Mouse (Mus musculus) liver, embryonic 12.5 days (tissue): Measurements from ENCODE around the gene 4933407L21Rik. TPM values are rescaled to one million over a fixed set of nuclear protein-coding genes. Genes with fewer than 3 reads are reported as not detected.

Source experiments
- ATAC-seq: fragments of 200-750 bp; cut with Nextera tagmentation; 2 replicates; pipeline ENCODE4 v1.8.0; 2017; ENCODE audit warnings: moderate number of reproducible peaks, mild to moderate bottlenecking, moderate library complexity
- H3K27ac ChIP-seq: fragments of 300-500 bp; sonication (generic); 2 replicates; pipeline ENCODE4 v1.5.1; 2016; ENCODE audit warnings: mild to moderate bottlenecking
- H3K27me3 ChIP-seq: fragments of 300-500 bp; sonication (generic); replicated peaks from 2 replicates; pipeline ENCODE4 v1.6.1; 2016; ENCODE audit warnings: mild to moderate bottlenecking, moderate library complexity
- H3K36me3 ChIP-seq: fragments of 300-500 bp; sonication (generic); 2 replicates; pipeline ENCODE4 v1.6.1; 2016; ENCODE audit warnings: mild to moderate bottlenecking, moderate library complexity
- H3K4me1 ChIP-seq: fragments of 300-500 bp; sonication (generic); 2 replicates; pipeline ENCODE4 v1.6.1; 2016
- H3K4me2 ChIP-seq: fragments of 300-500 bp; sonication (generic); 2 replicates; pipeline ENCODE4 v1.6.1; 2016; ENCODE audit warnings: mild to moderate bottlenecking, moderate library complexity
- H3K4me3 ChIP-seq: fragments of 300-500 bp; sonication (generic); 2 replicates; pipeline ENCODE4 v1.5.1; 2016; ENCODE audit warnings: mild to moderate bottlenecking, moderate library complexity
- H3K9ac ChIP-seq: fragments of 300-500 bp; sonication (generic); 2 replicates; pipeline ENCODE4 v1.6.1; 2016; ENCODE audit warnings: mild to moderate bottlenecking, moderate library complexity
- H3K9me3 ChIP-seq: fragments of 300-500 bp; sonication (generic); replicated peaks from 2 replicates; pipeline ENCODE4 v1.6.1; 2016; ENCODE audit warnings: mild to moderate bottlenecking, moderate library complexity
- WGBS: fragments of 180-500 bp; shearing (Covaris S2); methylation state at CpG from one replicate; pipeline ENCODE4 v1.1.7; 2016; ENCODE audit not compliant: insufficient replicate concordance; 5-methylcytosine and 5-hydroxymethylcytosine counted together
- polyA plus RNA-seq: library from polyadenylated mRNA; unstranded; fragments of >200 nt; fragmentation: Nextera tagmentation; extraction: Ambion mirVana; gene quantifications from 2 replicates; pipeline ENCODE4 v1.2.1, GENCODE M21; 2016

The 4933407L21Rik gene
- not detected in 2 replicates for polyA plus RNA-seq

- WGBS, result 56% methylated on average over 4 of the region's 4 CpGs
- Histone ChIP-seq H3K4me1 (no peaks in the 10 kb centered on the region), H3K9me3 (no peaks in the 10 kb centered on the region), H3K27me3 (no peaks in the 10 kb centered on the region), H3K27ac (no peak within 1 kb of the TSS), H3K36me3 (no peaks in the 10 kb centered on the region), H3K4me3 (no peak within 1 kb of the TSS), H3K4me2 (no peak within 1 kb of the TSS), H3K9ac (no peak within 1 kb of the TSS)
- no peak for ATAC-seq
These were observed at the start of gene 4933407L21Rik for GRCm38 (mm10) chr1:85928057-85928687. 4933407L21Rik (plus strand) TSS chr1:85928483.

- no peak overlapping the region for H3K4me3 ChIP-seq
- H3K9ac ChIP-seq, result no peak overlapping the region
- no peak overlapping the region for H3K4me2 ChIP-seq
- peaks cover 22% of the 10 kb centered on the region for H3K9me3 ChIP-seq
- no peak overlapping the region for H3K27ac ChIP-seq
- 82% methylated on average over 12 of the region's 12 CpGs for WGBS
- no peaks in the 10 kb centered on the region for H3K4me1 ChIP-seq
- no peak for ATAC-seq
- H3K27me3 ChIP-seq, result no peaks in the 10 kb centered on the region
- H3K36me3 ChIP-seq, result no peaks in the 10 kb centered on the region
These were observed 46.3 kb upstream of the 4933407L21Rik start for GRCm38 (mm10) chr1:85882003-85882402.

- Histone ChIP-seq H3K9ac (no peak overlapping the region), H3K27ac (no peak overlapping the region), H3K9me3 (peaks cover 3% of the 10 kb centered on the region; the same call in 1 of the 2 replicates), H3K27me3 (no peaks in the 10 kb centered on the region), H3K4me3 (no peak overlapping the region), H3K4me2 (no peak overlapping the region), H3K36me3 (no peaks in the 10 kb centered on the region), H3K4me1 (no peaks in the 10 kb centered on the region)
- WGBS, result 71% methylated on average over 7 of the region's 7 CpGs
- no peak for ATAC-seq
These were observed 41.1 kb upstream of the 4933407L21Rik start for GRCm38 (mm10) chr1:85887221-85887620.

- H3K9ac ChIP-seq, result peak within 1 kb of the TSS; percentile 76
- peak within 1 kb of the TSS; percentile 96 for H3K4me2 ChIP-seq
- no peaks in the 10 kb centered on the region for H3K27me3 ChIP-seq
- H3K36me3 ChIP-seq, result no peaks in the 10 kb centered on the region
- peaks cover 43% of the 10 kb centered on the region for H3K4me1 ChIP-seq
- H3K9me3 ChIP-seq, result no peaks in the 10 kb centered on the region
- H3K4me3 ChIP-seq, result peak within 1 kb of the TSS; percentile 78
- H3K27ac ChIP-seq, result peak within 1 kb of the TSS; percentile 26; the same call in 1 of the 2 replicates
- peak; percentile 69 for ATAC-seq
- 4% methylated on average over 35 of the region's 35 CpGs for WGBS
These were observed 34.0 kb upstream of the 4933407L21Rik start, which contains the start of gene Itm2c for GRCm38 (mm10) chr1:85894231-85894747. Itm2c (plus strand) TSS chr1:85894281.

- no peaks in the 10 kb centered on the region for H3K27me3 ChIP-seq
- H3K4me2 ChIP-seq, result peak overlapping the region; percentile 96
- peak overlapping the region; percentile 26; the same call in 1 of the 2 replicates for H3K27ac ChIP-seq
- peak; percentile 22 for ATAC-seq
- H3K4me1 ChIP-seq, result peaks cover 47% of the 10 kb centered on the region
- peak overlapping the region; percentile 76 for H3K9ac ChIP-seq
- H3K9me3 ChIP-seq, result no peaks in the 10 kb centered on the region
- 1% methylated on average over 29 of the region's 30 CpGs for WGBS
- H3K36me3 ChIP-seq, result no peaks in the 10 kb centered on the region
- peak overlapping the region; percentile 78 for H3K4me3 ChIP-seq
These were observed 33.4 kb upstream of the 4933407L21Rik start for GRCm38 (mm10) chr1:85894748-85895360.

GRCm38 (mm10) chr1:85895391-85895837, 32.9 kb upstream of the 4933407L21Rik start:
- Histone ChIP-seq H3K27me3 (no peaks in the 10 kb centered on the region), H3K4me1 (peaks cover 53% of the 10 kb centered on the region), H3K4me2 (peak overlapping the region; percentile 96), H3K4me3 (peak overlapping the region; percentile 78), H3K9me3 (no peaks in the 10 kb centered on the region), H3K9ac (peak overlapping the region; percentile 76), H3K36me3 (no peaks in the 10 kb centered on the region), H3K27ac (peak overlapping the region; percentile 26; the same call in 1 of the 2 replicates)
- WGBS, result 7% methylated on average over 15 of the region's 15 CpGs
- peak; percentile 60 for ATAC-seq

GRCm38 (mm10) chr1:85896110-85896509, 32.2 kb upstream of the 4933407L21Rik start:
- Histone ChIP-seq H3K4me1 (peaks cover 60% of the 10 kb centered on the region), H3K27me3 (no peaks in the 10 kb centered on the region), H3K4me3 (peak overlapping the region; percentile 78; the same call in 1 of the 2 replicates), H3K9ac (no peak overlapping the region), H3K9me3 (no peaks in the 10 kb centered on the region), H3K36me3 (no peaks in the 10 kb centered on the region), H3K4me2 (peak overlapping the region; percentile 96), H3K27ac (no peak overlapping the region)
- ATAC-seq, result no peak
- WGBS, result 66% methylated on average over 5 of the region's 5 CpGs

GRCm38 (mm10) chr1:85896781-85897700, 31.2 kb upstream of the 4933407L21Rik start:
- Histone ChIP-seq H3K4me2 (peak overlapping the region; percentile 96), H3K4me1 (peaks cover 69% of the 10 kb centered on the region), H3K9me3 (no peaks in the 10 kb centered on the region), H3K27me3 (no peaks in the 10 kb centered on the region), H3K36me3 (no peaks in the 10 kb centered on the region), H3K27ac (0 out of 2 replicates have a peak overlapping the region, but pooled peaks have one; percentile 10), H3K4me3 (no peak overlapping the region), H3K9ac (no peak overlapping the region)
- no peak for ATAC-seq
- 24% methylated on average over 12 of the region's 12 CpGs for WGBS

- H3K27me3 ChIP-seq, result no peaks in the 10 kb centered on the region
- H3K27ac ChIP-seq, result 0 out of 2 replicates have a peak overlapping the region, but pooled peaks have one; percentile 10
- H3K9me3 ChIP-seq, result no peaks in the 10 kb centered on the region
- no peak overlapping the region for H3K9ac ChIP-seq
- H3K4me3 ChIP-seq, result no peak overlapping the region
- 50% methylated on average over 8 of the region's 8 CpGs for WGBS
- peaks cover under 1% of the 10 kb centered on the region; the same call in 1 of the 2 replicates for H3K36me3 ChIP-seq
- H3K4me1 ChIP-seq, result peaks cover 73% of the 10 kb centered on the region
- no peak for ATAC-seq
- no peak overlapping the region for H3K4me2 ChIP-seq
These were observed 30.2 kb upstream of the 4933407L21Rik start for GRCm38 (mm10) chr1:85897901-85898760.

- H3K4me3 ChIP-seq, result no peak overlapping the region
- no peak overlapping the region for H3K4me2 ChIP-seq
- no peaks in the 10 kb centered on the region for H3K9me3 ChIP-seq
- no peak for ATAC-seq
- no peaks in the 10 kb centered on the region for H3K27me3 ChIP-seq
- 59% methylated on average over 12 of the region's 12 CpGs for WGBS
- H3K4me1 ChIP-seq, result peaks cover 73% of the 10 kb centered on the region
- H3K9ac ChIP-seq, result no peak overlapping the region
- H3K27ac ChIP-seq, result no peak overlapping the region
- H3K36me3 ChIP-seq, result peaks cover 6% of the 10 kb centered on the region; the same call in 1 of the 2 replicates
These were observed 29.4 kb upstream of the 4933407L21Rik start for GRCm38 (mm10) chr1:85898761-85899387.
